Mouse (Mus musculus) midbrain, embryonic 13.5 days (tissue): ENCODE results near the gene C2. TPM values are rescaled to one million over a fixed set of nuclear protein-coding genes. Genes with fewer than 3 reads are reported as not detected.
A peak's percentile ranks its signal among the peaks of the same experiment; 100 is the strongest.

Source experiments
- ATAC-seq: fragments of 200-750 bp; cut with Nextera tagmentation; 2 replicates; pipeline ENCODE4 v1.8.0; 2017; ENCODE audit warnings: mild to moderate bottlenecking, moderate TSS enrichment, moderate library complexity
- H3K27ac ChIP-seq: fragments of 300-500 bp; sonication (generic); 2 replicates; pipeline ENCODE4 v1.5.1; 2015; ENCODE audit warnings: inconsistent platforms, mild to moderate bottlenecking, moderate library complexity
- H3K27me3 ChIP-seq: fragments of 300-500 bp; sonication (generic); 2 replicates; pipeline ENCODE4 v1.6.1; 2015; ENCODE audit warnings: mild to moderate bottlenecking, inconsistent platforms
- H3K36me3 ChIP-seq: fragments of 300-500 bp; sonication (generic); 2 replicates; pipeline ENCODE4 v1.6.1; 2015; ENCODE audit warnings: mild to moderate bottlenecking, inconsistent platforms
- H3K4me1 ChIP-seq: fragments of 300-500 bp; sonication (generic); replicated peaks from 2 replicates; pipeline ENCODE4 v1.6.1; 2015; ENCODE audit warnings: inconsistent platforms
- H3K4me2 ChIP-seq: fragments of 300-500 bp; sonication (generic); replicated peaks from 2 replicates; pipeline ENCODE4 v1.6.1; 2015; ENCODE audit warnings: moderate library complexity, mild to moderate bottlenecking, inconsistent platforms
- H3K4me3 ChIP-seq: fragments of 300-500 bp; sonication (generic); replicated peaks from 2 replicates; pipeline ENCODE4 v1.5.1; 2015; ENCODE audit warnings: mild to moderate bottlenecking, inconsistent platforms
- H3K9ac ChIP-seq: fragments of 300-500 bp; sonication (generic); replicated peaks from 2 replicates; pipeline ENCODE4 v1.6.1; 2015; ENCODE audit warnings: mild to moderate bottlenecking, inconsistent platforms
- H3K9me3 ChIP-seq: fragments of 300-500 bp; sonication (generic); 2 replicates; pipeline ENCODE4 v1.6.1; 2016; ENCODE audit warnings: mild to moderate bottlenecking, inconsistent platforms
- WGBS: fragments of 180-500 bp; shearing (Covaris S2); methylation state at CpG from one replicate; pipeline ENCODE4 v1.1.7; 2015; 5-methylcytosine and 5-hydroxymethylcytosine counted together
- polyA plus RNA-seq: library from polyadenylated mRNA; unstranded; fragments of >200 nt; fragmentation: Nextera tagmentation; extraction: Ambion mirVana; gene quantifications from 2 replicates; pipeline ENCODE4 v1.2.1, GENCODE M21; 2015

Gene C2
- polyA plus RNA-seq, 1 experiment from 2014 or later: 1.2 TPM

- no peak for ATAC-seq
- Histone ChIP-seq H3K9me3 (no peaks in the 10 kb centered on the region), H3K9ac (no peak overlapping the region), H3K4me1 (no peaks in the 10 kb centered on the region), H3K27ac (no peak overlapping the region), H3K27me3 (no peaks in the 10 kb centered on the region), H3K36me3 (peaks cover 12% of the 10 kb centered on the region), H3K4me2 (no peak overlapping the region), H3K4me3 (no peak overlapping the region)
- WGBS: 75% methylated on average over 13 of the region's 13 CpGs
Observed at GRCm38 (mm10) chr17:34861704-34862415, 36.2 kb downstream of the C2 start.

GRCm38 (mm10) chr17:34860514-34860913, 37.6 kb downstream of the C2 start:
- no peaks in the 10 kb centered on the region for H3K4me1 ChIP-seq
- H3K36me3 ChIP-seq: peaks cover 25% of the 10 kb centered on the region
- WGBS: 86% methylated on average over 9 of the region's 9 CpGs
- no peaks in the 10 kb centered on the region for H3K27me3 ChIP-seq
- no peak overlapping the region for H3K27ac ChIP-seq
- no peaks in the 10 kb centered on the region for H3K9me3 ChIP-seq
- no peak overlapping the region for H3K9ac ChIP-seq
- no peak for ATAC-seq
- no peak overlapping the region for H3K4me2 ChIP-seq
- H3K4me3 ChIP-seq: no peak overlapping the region

- peaks cover 41% of the 10 kb centered on the region for H3K36me3 ChIP-seq
- no peak for ATAC-seq
- no peaks in the 10 kb centered on the region for H3K9me3 ChIP-seq
- no peak overlapping the region for H3K27ac ChIP-seq
- no peak overlapping the region for H3K9ac ChIP-seq
- no peak overlapping the region for H3K4me3 ChIP-seq
- 81% methylated on average over 4 of the region's 4 CpGs for WGBS
- no peaks in the 10 kb centered on the region for H3K27me3 ChIP-seq
- no peaks in the 10 kb centered on the region for H3K4me1 ChIP-seq
- no peak overlapping the region for H3K4me2 ChIP-seq
Observed at GRCm38 (mm10) chr17:34858670-34859069, 39.4 kb downstream of the C2 start.

GRCm38 (mm10) chr17:34855825-34856224, 42.2 kb downstream of the C2 start:
- Histone ChIP-seq H3K9me3 (no peaks in the 10 kb centered on the region), H3K4me2 (no peak overlapping the region), H3K9ac (no peak overlapping the region), H3K4me1 (peaks cover 11% of the 10 kb centered on the region), H3K36me3 (peaks cover 55% of the 10 kb centered on the region), H3K27me3 (no peaks in the 10 kb centered on the region), H3K27ac (no peak overlapping the region), H3K4me3 (no peak overlapping the region)
- 34% methylated on average over 3 of the region's 3 CpGs for WGBS
- 0 out of 2 replicates have a peak, but pooled peaks have one; percentile 53 for ATAC-seq

GRCm38 (mm10) chr17:34854761-34855160, 43.3 kb downstream of the C2 start:
- no peak overlapping the region for H3K4me2 ChIP-seq
- no peaks in the 10 kb centered on the region for H3K27me3 ChIP-seq
- H3K4me3 ChIP-seq: no peak overlapping the region
- no peak for ATAC-seq
- peaks cover 14% of the 10 kb centered on the region for H3K4me1 ChIP-seq
- WGBS: 88% methylated on average over 3 of the region's 3 CpGs
- no peaks in the 10 kb centered on the region for H3K9me3 ChIP-seq
- H3K9ac ChIP-seq: no peak overlapping the region
- H3K36me3 ChIP-seq: peaks cover 55% of the 10 kb centered on the region
- H3K27ac ChIP-seq: no peak overlapping the region

- no peak for ATAC-seq
- no peak overlapping the region for H3K4me3 ChIP-seq
- H3K9me3 ChIP-seq: no peaks in the 10 kb centered on the region
- 83% methylated on average over 8 of the region's 8 CpGs for WGBS
- H3K4me2 ChIP-seq: no peak overlapping the region
- no peak overlapping the region for H3K9ac ChIP-seq
- no peaks in the 10 kb centered on the region for H3K27me3 ChIP-seq
- H3K4me1 ChIP-seq: peaks cover 26% of the 10 kb centered on the region
- no peak overlapping the region for H3K27ac ChIP-seq
- peaks cover 55% of the 10 kb centered on the region for H3K36me3 ChIP-seq
Observed at GRCm38 (mm10) chr17:34853511-34853910, 44.6 kb downstream of the C2 start.

GRCm38 (mm10) chr17:34850517-34851125, 47.4 kb downstream of the C2 start:
- peak overlapping the region; percentile 97 for H3K4me2 ChIP-seq
- H3K27ac ChIP-seq: peak overlapping the region; percentile 61; the same call in 1 of the 2 replicates
- 2% methylated on average over 25 of the region's 25 CpGs for WGBS
- H3K9me3 ChIP-seq: no peaks in the 10 kb centered on the region
- H3K36me3 ChIP-seq: peaks cover 57% of the 10 kb centered on the region
- peak overlapping the region; percentile 90 for H3K9ac ChIP-seq
- H3K4me3 ChIP-seq: peak overlapping the region; percentile 91
- ATAC-seq: no peak
- H3K27me3 ChIP-seq: no peaks in the 10 kb centered on the region
- peaks cover 26% of the 10 kb centered on the region for H3K4me1 ChIP-seq

GRCm38 (mm10) chr17:34849722-34850516, 48.1 kb downstream of the C2 start, which contains the start of the genes Skiv2l and Nelfe:
Skiv2l (minus strand) TSS chr17:34850210.
Nelfe (plus strand) TSS chr17:34850391.
- Histone ChIP-seq H3K4me1 (peaks cover 26% of the 10 kb centered on the region), H3K9ac (peak within 1 kb of the TSS; percentile 90), H3K4me3 (peak within 1 kb of the TSS; percentile 91), H3K27me3 (no peaks in the 10 kb centered on the region), H3K36me3 (peaks cover 59% of the 10 kb centered on the region), H3K27ac (peak within 1 kb of the TSS; percentile 61), H3K9me3 (no peaks in the 10 kb centered on the region), H3K4me2 (peak within 1 kb of the TSS; percentile 97)
- WGBS: under 1% methylated on average over 52 of the region's 65 CpGs
- ATAC-seq: peak; percentile 97

GRCm38 (mm10) chr17:34847615-34848014, 50.5 kb downstream of the C2 start:
- H3K4me2 ChIP-seq: no peak overlapping the region
- H3K9ac ChIP-seq: no peak overlapping the region
- 95% methylated on average over 7 of the region's 7 CpGs for WGBS
- peaks cover 61% of the 10 kb centered on the region for H3K36me3 ChIP-seq
- H3K4me3 ChIP-seq: no peak overlapping the region
- ATAC-seq: no peak
- peaks cover 26% of the 10 kb centered on the region for H3K4me1 ChIP-seq
- no peaks in the 10 kb centered on the region for H3K9me3 ChIP-seq
- no peaks in the 10 kb centered on the region for H3K27me3 ChIP-seq
- H3K27ac ChIP-seq: no peak overlapping the region

- ATAC-seq: no peak
- Histone ChIP-seq H3K9me3 (no peaks in the 10 kb centered on the region), H3K4me3 (no peak overlapping the region), H3K36me3 (peaks cover 61% of the 10 kb centered on the region), H3K9ac (no peak overlapping the region), H3K27me3 (no peaks in the 10 kb centered on the region), H3K4me1 (peaks cover 26% of the 10 kb centered on the region), H3K27ac (no peak overlapping the region), H3K4me2 (no peak overlapping the region)
- 88% methylated on average over 6 of the region's 6 CpGs for WGBS
Observed at GRCm38 (mm10) chr17:34847192-34847591, 50.9 kb downstream of the C2 start.

GRCm38 (mm10) chr17:34844884-34845283, 53.2 kb downstream of the C2 start:
- no peaks in the 10 kb centered on the region for H3K27me3 ChIP-seq
- ATAC-seq: no peak
- H3K4me3 ChIP-seq: no peak overlapping the region
- H3K4me1 ChIP-seq: peaks cover 12% of the 10 kb centered on the region
- whole genome bisulfite sequencing: 93% methylated on average over 13 of the region's 13 CpGs
- no peak overlapping the region for H3K4me2 ChIP-seq
- H3K9me3 ChIP-seq: no peaks in the 10 kb centered on the region
- H3K27ac ChIP-seq: no peak overlapping the region
- no peak overlapping the region for H3K9ac ChIP-seq
- peaks cover 84% of the 10 kb centered on the region for H3K36me3 ChIP-seq

GRCm38 (mm10) chr17:34840736-34841307, 57.2 kb downstream of the C2 start:
- no peaks in the 10 kb centered on the region for H3K27me3 ChIP-seq
- ATAC-seq: no peak
- H3K4me2 ChIP-seq: no peak overlapping the region
- H3K36me3 ChIP-seq: peaks cover 73% of the 10 kb centered on the region
- peaks cover 21% of the 10 kb centered on the region for H3K4me1 ChIP-seq
- no peak overlapping the region for H3K9ac ChIP-seq
- no peak overlapping the region for H3K27ac ChIP-seq
- WGBS: 88% methylated on average over 6 of the region's 6 CpGs
- no peak overlapping the region for H3K4me3 ChIP-seq
- H3K9me3 ChIP-seq: no peaks in the 10 kb centered on the region
